Mouse (Mus musculus) midbrain, embryonic 14.5 days (tissue): ENCODE results near the gene Srarp. TPM values are rescaled to one million over a fixed set of nuclear protein-coding genes. Genes with fewer than 3 reads are reported as not detected.

ENCODE experiments used
- ATAC-seq: fragments of 200-750 bp; cut with Nextera tagmentation; 2 replicates; pipeline ENCODE4 v1.8.0; 2017; ENCODE audit warnings: moderate number of reproducible peaks, moderate library complexity; ENCODE audit not compliant: low FRiP score, low TSS enrichment
- DNase-seq: peaks from one replicate; pipeline ENCODE4 v3.0.0-alpha.2; 2015
- H3K27ac ChIP-seq: fragments of 300-500 bp; sonication (generic); replicated peaks from 2 replicates; pipeline ENCODE4 v1.5.1; 2014; ENCODE audit warnings: mild to moderate bottlenecking, low read depth, low read length, moderate library complexity
- H3K27me3 ChIP-seq: fragments of 300-500 bp; sonication (generic); 2 replicates; pipeline ENCODE4 v1.6.1; 2014; ENCODE audit warnings: low read length, control low read depth, mixed read lengths; ENCODE audit not compliant: control insufficient read depth, insufficient read depth
- H3K36me3 ChIP-seq: fragments of 300-500 bp; sonication (generic); 2 replicates; pipeline ENCODE4 v1.6.1; 2014; ENCODE audit warnings: low read length, control low read depth; ENCODE audit not compliant: control insufficient read depth, insufficient read depth
- H3K4me1 ChIP-seq: fragments of 300-500 bp; sonication (generic); 2 replicates; pipeline ENCODE4 v1.6.1; 2014; ENCODE audit warnings: mild to moderate bottlenecking, antibody characterized with exemption, low read length, control low read depth; ENCODE audit not compliant: control insufficient read depth, insufficient read depth
- H3K4me2 ChIP-seq: fragments of 300-500 bp; sonication (generic); 2 replicates; pipeline ENCODE4 v1.6.1; 2014; ENCODE audit warnings: mild to moderate bottlenecking, low read length, moderate library complexity
- H3K4me3 ChIP-seq: fragments of 300-500 bp; sonication (generic); replicated peaks from 2 replicates; pipeline ENCODE4 v1.5.1; 2014; ENCODE audit warnings: low read depth, low read length
- H3K9ac ChIP-seq: fragments of 300-500 bp; sonication (generic); replicated peaks from 2 replicates; pipeline ENCODE4 v1.6.1; 2014; ENCODE audit warnings: mild to moderate bottlenecking, low read length, moderate library complexity
- H3K9me3 ChIP-seq: fragments of 300-500 bp; sonication (generic); 2 replicates; pipeline ENCODE4 v1.6.1; 2016; ENCODE audit warnings: low read length, control low read depth, mixed read lengths; ENCODE audit not compliant: control insufficient read depth
- WGBS: fragments of 180-500 bp; shearing (Covaris S2); extraction: QIAGEN DNeasy Blood & Tissue Kit; methylation state at CpG from one replicate; pipeline ENCODE4 v1.1.7; 2014; 5-methylcytosine and 5-hydroxymethylcytosine counted together
- polyA plus RNA-seq: library from polyadenylated mRNA; unstranded; fragments of >200 nt; fragmentation: Nextera tagmentation; extraction: Ambion mirVana; gene quantifications from 2 replicates; pipeline ENCODE4 v1.2.1, GENCODE M21; 2014

The Srarp gene
- polyA plus RNA-seq, 1 experiment from 2014 or later, result 0.24 TPM

- WGBS, result 85% methylated on average over 12 of the region's 12 CpGs
- no peak for ATAC-seq
- H3K27ac ChIP-seq, result no peak overlapping the region
Measured at GRCm38 (mm10) chr4:141439083-141439803, 3.3 kb upstream of the Srarp start.

GRCm38 (mm10) chr4:141433191-141433590 lies 2.7 kb downstream of the Srarp start:
- H3K9ac ChIP-seq, result no peak overlapping the region
- no peak overlapping the region for H3K4me3 ChIP-seq
- DNase-seq, result no peak
- H3K27ac ChIP-seq, result no peak overlapping the region
- ATAC-seq, result no peak
- H3K4me2 ChIP-seq, result no peak overlapping the region
- WGBS, result 78% methylated on average over 18 of the region's 18 CpGs
- H3K9me3 ChIP-seq, result no peaks in the 10 kb centered on the region
- no peaks in the 10 kb centered on the region for H3K4me1 ChIP-seq
- no peaks in the 10 kb centered on the region for H3K27me3 ChIP-seq
- no peaks in the 10 kb centered on the region for H3K36me3 ChIP-seq

More at GRCm38 (mm10) chr4:141439083-141439803, 3.3 kb upstream of the Srarp start:
- Histone ChIP-seq H3K27me3 (no peaks in the 10 kb centered on the region), H3K4me1 (no peaks in the 10 kb centered on the region), H3K9me3 (no peaks in the 10 kb centered on the region), H3K4me2 (no peak overlapping the region), H3K4me3 (no peak overlapping the region), H3K36me3 (no peaks in the 10 kb centered on the region), H3K9ac (no peak overlapping the region)
- DNase-seq, result no peak

- ATAC-seq, result no peak
- H3K4me3 ChIP-seq, result no peak overlapping the region
Measured at GRCm38 (mm10) chr4:141432666-141433065, 3.2 kb downstream of the Srarp start.

GRCm38 (mm10) chr4:141430997-141431396 lies 4.9 kb downstream of the Srarp start:
- no peaks in the 10 kb centered on the region for H3K27me3 ChIP-seq
- ATAC-seq (no peak), DNase-seq (peak; percentile 79)
- no peak overlapping the region for H3K9ac ChIP-seq
- H3K4me1 ChIP-seq, result no peaks in the 10 kb centered on the region
- H3K36me3 ChIP-seq, result no peaks in the 10 kb centered on the region
- H3K9me3 ChIP-seq, result no peaks in the 10 kb centered on the region
- no peak overlapping the region for H3K4me3 ChIP-seq
- no peak overlapping the region for H3K4me2 ChIP-seq
- WGBS, result 42% methylated on average over 9 of the region's 9 CpGs
- H3K27ac ChIP-seq, result no peak overlapping the region

More at GRCm38 (mm10) chr4:141432666-141433065, 3.2 kb downstream of the Srarp start:
- Histone ChIP-seq H3K36me3 (no peaks in the 10 kb centered on the region), H3K9me3 (no peaks in the 10 kb centered on the region), H3K27me3 (no peaks in the 10 kb centered on the region), H3K4me1 (no peaks in the 10 kb centered on the region), H3K9ac (no peak overlapping the region), H3K4me2 (no peak overlapping the region), H3K27ac (no peak overlapping the region)
- WGBS, result 73% methylated on average over 14 of the region's 14 CpGs
- DNase-seq, result no peak

- DNase-seq (no peak), ATAC-seq (no peak)
- H3K9me3 ChIP-seq, result no peaks in the 10 kb centered on the region
- no peak overlapping the region for H3K4me2 ChIP-seq
- H3K4me1 ChIP-seq, result 0 out of 2 replicates have a peak, but pooled peaks cover 6% of the 10 kb centered on the region
- no peaks in the 10 kb centered on the region for H3K36me3 ChIP-seq
- no peak overlapping the region for H3K4me3 ChIP-seq
- WGBS, result 57% methylated on average over 9 of the region's 9 CpGs
- H3K27me3 ChIP-seq, result 0 out of 2 replicates have a peak, but pooled peaks cover 3% of the 10 kb centered on the region
- no peak overlapping the region for H3K27ac ChIP-seq
- H3K9ac ChIP-seq, result no peak overlapping the region
Measured at GRCm38 (mm10) chr4:141429847-141430246, 6.1 kb downstream of the Srarp start.

GRCm38 (mm10) chr4:141429381-141429780 lies 6.5 kb downstream of the Srarp start:
- H3K36me3 ChIP-seq, result no peaks in the 10 kb centered on the region
- no peak overlapping the region for H3K27ac ChIP-seq
- WGBS, result 86% methylated on average over 6 of the region's 6 CpGs
- no peak for DNase-seq
- H3K4me3 ChIP-seq, result no peak overlapping the region
- no peak overlapping the region for H3K9ac ChIP-seq
- 0 out of 2 replicates have a peak, but pooled peaks cover 6% of the 10 kb centered on the region for H3K4me1 ChIP-seq
- ATAC-seq, result no peak
- no peaks in the 10 kb centered on the region for H3K9me3 ChIP-seq
- H3K27me3 ChIP-seq, result 0 out of 2 replicates have a peak, but pooled peaks cover 4% of the 10 kb centered on the region
- H3K4me2 ChIP-seq, result no peak overlapping the region

GRCm38 (mm10) chr4:141427921-141428320 lies 8.0 kb downstream of the Srarp start:
- Histone ChIP-seq H3K4me3 (no peak overlapping the region), H3K27ac (no peak overlapping the region), H3K36me3 (no peaks in the 10 kb centered on the region), H3K9ac (no peak overlapping the region), H3K27me3 (0 out of 2 replicates have a peak, but pooled peaks cover 4% of the 10 kb centered on the region), H3K4me1 (0 out of 2 replicates have a peak, but pooled peaks cover 6% of the 10 kb centered on the region), H3K9me3 (no peaks in the 10 kb centered on the region), H3K4me2 (no peak overlapping the region)
- DNase-seq, result no peak
- WGBS, result 84% methylated on average over 13 of the region's 13 CpGs
- ATAC-seq, result no peak

GRCm38 (mm10) chr4:141426796-141427745 lies 8.8 kb downstream of the Srarp start:
- H3K27me3 ChIP-seq, result 0 out of 2 replicates have a peak, but pooled peaks cover 4% of the 10 kb centered on the region
- no peak overlapping the region for H3K4me3 ChIP-seq
- H3K4me2 ChIP-seq, result no peak overlapping the region
- no peak overlapping the region for H3K9ac ChIP-seq
- H3K9me3 ChIP-seq, result no peaks in the 10 kb centered on the region
- DNase-seq, result no peak
- WGBS, result 86% methylated on average over 10 of the region's 10 CpGs
- H3K27ac ChIP-seq, result no peak overlapping the region
- 0 out of 2 replicates have a peak, but pooled peaks cover 6% of the 10 kb centered on the region for H3K4me1 ChIP-seq
- ATAC-seq, result no peak
- H3K36me3 ChIP-seq, result no peaks in the 10 kb centered on the region
